Mouse (Mus musculus) ES-E14 (cell line): ENCODE measurements at regions not wholly inside any gene's neighbourhood (a gene's known extent, or its start where the extent isn't known, plus 50 kb on each side); places are given as distances from the start of the nearest gene placed in this dataset.
"Not testable (repeated sequence)": the region's sequence is repeated elsewhere in the genome, so short reads cannot be mapped to it uniquely, and the experiment has no call there.

Source experiments
- CHD2 ChIP-seq: IDR thresholded peaks from 2 replicates; pipeline ENCODE4 v1.6.1; 2014; ENCODE audit warnings: mild to moderate bottlenecking, low read depth, low read length, inconsistent platforms
- HCFC1 ChIP-seq: IDR thresholded peaks from 2 replicates; pipeline ENCODE4 v1.6.1; 2012; ENCODE audit warnings: low read length, inconsistent platforms, borderline replicate concordance; ENCODE audit not compliant: insufficient read depth
- MAFK ChIP-seq: IDR thresholded peaks from 2 replicates; pipeline ENCODE4 v1.6.1; 2014; ENCODE audit warnings: mild to moderate bottlenecking, low read depth, low read length, inconsistent platforms; ENCODE audit not compliant: insufficient read depth
- ZC3H11A ChIP-seq: IDR thresholded peaks from 2 replicates; pipeline ENCODE4 v1.6.1; 2012; ENCODE audit warnings: low read depth, mild to moderate bottlenecking, inconsistent platforms, low read length, borderline replicate concordance
- ZNF384 ChIP-seq: IDR thresholded peaks from 2 replicates; pipeline ENCODE4 v1.6.1; 2012; ENCODE audit warnings: low read depth, low read length, inconsistent platforms

- not testable (repeated sequence) for TF ChIP-seq ZNF384, HCFC1, ZC3H11A, CHD2, MAFK
Measured at GRCm38 (mm10) chr3:96346543-96346942, 52.8 kb upstream of the Fcgr1 start.
